Mouse (Mus musculus) neural tube, embryonic 13.5 days (tissue): ENCODE measurements around the gene Ubxn10. TPM values are rescaled to one million over a fixed set of nuclear protein-coding genes. Genes with fewer than 3 reads are reported as not detected.

ENCODE experiments used
- ATAC-seq: fragments of 200-750 bp; cut with Nextera tagmentation; 2 replicates; pipeline ENCODE4 v1.8.0; 2017; ENCODE audit warnings: low read depth, mild to moderate bottlenecking, moderate TSS enrichment, moderate library complexity
- H3K27ac ChIP-seq: fragments of 300-500 bp; sonication (generic); replicated peaks from 2 replicates; pipeline ENCODE4 v1.5.1; 2015; ENCODE audit warnings: moderate library complexity, mild to moderate bottlenecking, inconsistent platforms
- H3K27me3 ChIP-seq: fragments of 300-500 bp; sonication (generic); 2 replicates; pipeline ENCODE4 v1.6.1; 2015; ENCODE audit warnings: mild to moderate bottlenecking, inconsistent platforms
- H3K36me3 ChIP-seq: fragments of 300-500 bp; sonication (generic); 2 replicates; pipeline ENCODE4 v1.6.1; 2015; ENCODE audit warnings: mild to moderate bottlenecking, inconsistent platforms
- H3K4me1 ChIP-seq: fragments of 300-500 bp; sonication (generic); replicated peaks from 2 replicates; pipeline ENCODE4 v1.6.1; 2015; ENCODE audit warnings: inconsistent platforms
- H3K4me2 ChIP-seq: fragments of 300-500 bp; sonication (generic); 2 replicates; pipeline ENCODE4 v1.6.1; 2015; ENCODE audit warnings: inconsistent platforms, mild to moderate bottlenecking, moderate library complexity
- H3K4me3 ChIP-seq: fragments of 300-500 bp; sonication (generic); 2 replicates; pipeline ENCODE4 v1.5.1; 2015; ENCODE audit warnings: mild to moderate bottlenecking, inconsistent platforms
- H3K9ac ChIP-seq: fragments of 300-500 bp; sonication (generic); 2 replicates; pipeline ENCODE4 v1.6.1; 2015; ENCODE audit warnings: moderate library complexity, mild to moderate bottlenecking, inconsistent platforms
- H3K9me3 ChIP-seq: fragments of 300-500 bp; sonication (generic); 2 replicates; pipeline ENCODE4 v1.6.1; 2016; ENCODE audit warnings: inconsistent platforms
- WGBS: fragments of 180-500 bp; shearing (Covaris S2); methylation state at CpG from one replicate; pipeline ENCODE4 v1.1.7; 2015; 5-methylcytosine and 5-hydroxymethylcytosine counted together
- polyA plus RNA-seq: library from polyadenylated mRNA; unstranded; fragments of >200 nt; fragmentation: Nextera tagmentation; extraction: Ambion mirVana; gene quantifications from 2 replicates; pipeline ENCODE4 v1.2.1, GENCODE M21; 2015

Ubxn10 gene
- polyA plus RNA-seq = 1.9 and 2.6 TPM in 2 replicates

DNA sequence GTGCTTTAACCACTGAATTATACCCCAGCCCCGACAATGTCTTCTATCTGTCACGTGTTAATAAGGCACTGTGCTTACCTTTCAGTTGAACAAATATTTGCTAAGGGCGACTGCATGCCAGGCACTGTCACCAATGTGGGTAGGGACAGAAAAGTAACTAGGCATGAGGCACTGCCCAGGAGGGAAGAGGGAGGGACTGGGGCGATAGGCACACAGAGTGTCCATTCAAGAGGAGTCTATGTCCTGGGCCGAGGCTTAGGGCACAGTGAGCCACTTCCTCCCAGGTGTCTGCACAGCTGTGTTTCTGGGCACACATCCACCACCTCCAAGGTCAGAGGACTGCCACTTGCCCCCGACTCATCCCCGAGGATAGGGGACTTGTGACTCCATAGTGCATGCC lies at the start of gene Ubxn10:
Ubxn10 (minus strand) TSS at position 137 of the 400 bp plus-strand sequence.
- ATAC-seq = no peak; the same call in 1 of the 2 replicates

DNA sequence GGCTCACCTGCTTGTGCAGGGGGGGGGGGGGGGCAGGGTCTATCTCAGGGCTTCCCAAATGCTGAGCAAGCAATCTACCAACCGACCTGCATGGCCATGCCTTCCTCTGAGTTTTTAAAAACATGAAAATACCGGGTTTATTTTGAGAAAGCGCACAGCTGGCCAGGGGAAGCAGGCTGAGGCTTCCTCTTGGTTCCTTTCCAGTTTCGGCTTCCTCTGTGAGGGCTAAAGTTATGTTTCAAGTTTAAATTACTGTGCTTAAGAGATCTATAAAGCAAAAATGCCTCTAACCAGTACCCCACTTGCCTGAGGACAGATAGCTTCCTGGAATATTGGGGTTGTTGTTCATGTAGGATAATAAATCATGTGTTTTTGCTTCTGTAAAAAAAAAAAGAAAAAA lies 49.2 kb upstream of the Ubxn10 start:
- 68% methylated on average over 4 of the region's 4 CpGs for WGBS
- H3K9ac ChIP-seq = no peak overlapping the region
- H3K9me3 ChIP-seq = no peaks in the 10 kb centered on the region
- no peak overlapping the region for H3K27ac ChIP-seq
- H3K27me3 ChIP-seq = peaks cover 3% of the 10 kb centered on the region; the same call in 1 of the 2 replicates
- no peak overlapping the region for H3K4me3 ChIP-seq
- H3K4me2 ChIP-seq = no peak overlapping the region
- no peaks in the 10 kb centered on the region for H3K4me1 ChIP-seq
- H3K36me3 ChIP-seq = no peaks in the 10 kb centered on the region
- no peak for ATAC-seq

More for the DNA sequence above, at the start of gene Ubxn10:
- Histone ChIP-seq H3K9me3 (no peaks in the 10 kb centered on the region), H3K36me3 (no peaks in the 10 kb centered on the region), H3K27ac (no peak within 1 kb of the TSS), H3K4me3 (no peak within 1 kb of the TSS), H3K4me1 (peaks cover 21% of the 10 kb centered on the region), H3K27me3 (no peaks in the 10 kb centered on the region), H3K9ac (no peak within 1 kb of the TSS), H3K4me2 (no peak within 1 kb of the TSS)
- WGBS = 71% methylated on average over 7 of the region's 7 CpGs

DNA sequence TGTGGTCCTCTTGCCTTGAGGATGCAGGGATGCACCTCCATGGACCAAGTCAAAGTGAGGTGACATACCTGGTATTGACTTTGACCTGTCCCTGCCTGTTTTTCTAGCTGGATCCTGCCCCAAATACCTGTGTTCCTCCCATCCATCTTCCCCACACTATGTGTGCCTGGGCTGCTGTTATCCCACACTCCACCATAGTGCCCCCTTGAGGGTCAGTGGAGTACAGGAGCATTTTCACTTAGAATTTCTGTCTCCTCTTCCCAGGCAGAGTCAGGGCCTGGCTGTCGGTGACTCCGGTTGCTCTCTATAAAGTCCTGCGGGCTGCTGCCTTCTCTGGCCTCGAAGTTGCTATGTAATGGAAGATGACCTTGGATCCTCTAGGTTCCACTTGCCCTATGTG lies 48.8 kb upstream of the Ubxn10 start:
- H3K4me3 ChIP-seq = no peak overlapping the region
- no peak overlapping the region for H3K9ac ChIP-seq
- no peaks in the 10 kb centered on the region for H3K36me3 ChIP-seq
- no peak for ATAC-seq
- no peak overlapping the region for H3K27ac ChIP-seq
- H3K9me3 ChIP-seq = no peaks in the 10 kb centered on the region
- 63% methylated on average over 4 of the region's 4 CpGs for WGBS
- no peak overlapping the region for H3K4me2 ChIP-seq
- H3K4me1 ChIP-seq = no peaks in the 10 kb centered on the region
- peaks cover 3% of the 10 kb centered on the region; the same call in 1 of the 2 replicates for H3K27me3 ChIP-seq

DNA sequence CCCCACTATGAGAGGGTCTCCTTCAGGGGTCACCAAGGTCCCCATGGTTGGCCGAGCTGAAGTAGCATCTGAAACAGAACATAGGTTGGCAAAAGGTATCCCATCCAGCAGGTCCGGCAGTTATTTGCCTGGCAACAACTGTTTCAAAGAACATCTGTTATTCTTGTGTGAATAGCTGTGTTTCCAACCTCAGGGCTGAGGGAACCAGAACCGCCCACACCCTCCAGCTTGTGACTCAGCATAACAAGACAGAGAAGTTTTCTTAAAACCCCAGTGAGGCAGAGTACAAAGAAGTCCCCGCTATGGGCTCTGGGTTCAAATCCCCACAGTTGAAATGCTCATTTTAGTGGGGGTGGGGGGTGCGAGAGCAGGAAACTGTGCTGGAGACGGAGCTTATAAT lies 45.1 kb upstream of the Ubxn10 start:
- Histone ChIP-seq H3K9me3 (no peaks in the 10 kb centered on the region), H3K27me3 (no peaks in the 10 kb centered on the region), H3K4me2 (no peak overlapping the region), H3K36me3 (no peaks in the 10 kb centered on the region), H3K9ac (no peak overlapping the region), H3K4me3 (no peak overlapping the region), H3K27ac (no peak overlapping the region), H3K4me1 (peaks cover 17% of the 10 kb centered on the region)
- WGBS = 78% methylated on average over 6 of the region's 6 CpGs
- ATAC-seq = no peak

DNA sequence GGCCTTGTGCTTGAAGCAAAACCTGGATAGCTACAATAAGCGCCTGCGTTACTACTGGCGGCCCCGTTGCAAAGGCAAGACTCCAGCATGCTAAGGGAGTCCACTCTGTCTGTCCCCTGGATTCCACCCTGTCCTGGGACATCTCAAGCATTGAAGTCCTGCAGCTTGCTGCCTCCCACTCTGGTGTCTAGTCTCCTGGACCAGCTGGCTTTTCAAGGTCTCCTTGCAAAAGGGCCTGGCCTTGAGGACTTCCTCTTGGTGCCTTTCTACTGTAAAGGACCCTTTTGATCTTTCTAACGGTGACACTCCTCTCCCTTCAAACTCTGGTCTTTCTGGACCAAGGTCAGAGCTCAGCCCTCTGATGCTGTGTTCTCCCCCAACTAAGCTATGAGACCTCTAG lies 43.3 kb upstream of the Ubxn10 start:
- H3K9ac ChIP-seq = no peak overlapping the region
- H3K27me3 ChIP-seq = no peaks in the 10 kb centered on the region
- ATAC-seq = no peak
- H3K4me1 ChIP-seq = peaks cover 19% of the 10 kb centered on the region
- H3K9me3 ChIP-seq = no peaks in the 10 kb centered on the region
- H3K4me2 ChIP-seq = no peak overlapping the region
- H3K27ac ChIP-seq = no peak overlapping the region
- no peak overlapping the region for H3K4me3 ChIP-seq
- H3K36me3 ChIP-seq = no peaks in the 10 kb centered on the region
- 87% methylated on average over 5 of the region's 5 CpGs for WGBS

DNA sequence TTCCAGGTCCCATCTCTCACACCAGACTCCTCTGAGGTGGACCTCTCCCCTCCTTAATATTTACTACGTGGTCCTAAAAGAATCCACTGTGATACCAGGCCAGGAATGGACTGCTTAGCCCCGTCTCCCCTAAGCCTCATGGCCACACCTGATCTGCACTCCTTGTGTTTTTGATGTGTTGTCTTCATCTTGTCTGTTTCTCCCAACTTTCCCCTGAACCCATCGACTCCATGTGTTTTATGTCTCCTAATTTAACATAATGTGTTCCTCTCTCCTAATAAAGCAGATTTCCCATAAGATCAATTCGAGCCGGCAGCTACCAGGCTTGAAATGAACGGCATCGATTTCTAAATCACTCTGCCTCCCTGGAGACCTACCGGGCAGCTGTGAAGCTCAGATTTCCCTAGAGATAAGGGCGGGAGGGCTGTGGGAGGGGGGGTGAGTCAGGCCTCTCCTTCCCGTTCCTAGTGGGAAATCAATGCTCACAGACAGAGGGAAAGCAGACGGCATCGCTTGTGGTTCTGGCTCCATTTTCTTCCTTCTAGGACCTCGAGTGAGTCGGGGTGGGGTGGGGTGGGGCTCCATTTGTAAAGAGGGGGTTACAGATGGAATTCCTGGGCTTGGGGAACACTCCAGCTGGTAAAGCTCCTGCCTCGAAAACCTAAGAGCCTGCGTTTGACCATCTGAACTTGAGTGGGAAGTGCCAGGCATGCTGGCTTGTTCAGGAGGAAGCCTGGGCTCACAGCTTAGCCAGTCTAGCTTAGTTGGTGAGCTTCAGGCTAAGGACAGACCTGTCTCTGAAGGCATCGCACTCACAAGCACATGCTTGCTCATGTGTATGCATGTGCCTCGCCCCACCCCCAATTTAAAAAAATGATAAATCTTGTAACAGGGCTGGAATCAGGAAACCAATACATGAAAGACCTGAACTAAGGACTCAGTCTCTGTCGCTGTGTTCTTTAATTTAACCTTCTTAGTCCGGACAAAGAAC lies 40.7 kb upstream of the Ubxn10 start:
- peak; percentile 90 for ATAC-seq
- H3K9me3 ChIP-seq = no peaks in the 10 kb centered on the region
- H3K4me3 ChIP-seq = no peak overlapping the region
- H3K4me2 ChIP-seq = 0 out of 2 replicates have a peak overlapping the region, but pooled peaks have one; percentile 9
- H3K27ac ChIP-seq = peak overlapping the region; percentile 91
- no peaks in the 10 kb centered on the region for H3K36me3 ChIP-seq
- WGBS = 37% methylated on average over 20 of the region's 20 CpGs
- H3K4me1 ChIP-seq = peaks cover 19% of the 10 kb centered on the region
- 0 out of 2 replicates have a peak overlapping the region, but pooled peaks have one; percentile 22 for H3K9ac ChIP-seq
- no peaks in the 10 kb centered on the region for H3K27me3 ChIP-seq

DNA sequence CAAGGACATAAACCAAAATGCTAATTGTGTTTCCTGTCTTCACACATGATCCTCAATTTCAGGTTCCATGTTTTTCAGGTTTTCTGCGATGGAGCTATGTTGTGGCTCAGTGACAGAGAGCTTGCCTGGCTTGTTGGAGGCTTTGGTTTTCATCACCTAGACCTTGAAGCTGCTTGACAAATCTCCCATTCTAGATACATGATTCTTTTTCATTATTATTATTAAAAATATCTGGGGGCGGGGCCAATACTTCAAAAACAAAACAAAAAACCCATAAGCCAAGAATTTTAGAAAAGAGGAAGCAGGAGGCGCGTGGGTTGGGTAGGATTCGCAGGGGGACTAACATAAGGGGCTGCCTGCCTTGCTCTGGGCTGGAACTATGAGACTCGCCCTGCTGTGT lies 38.5 kb upstream of the Ubxn10 start, which contains the start of gene Pla2g2d:
Pla2g2d (plus strand) TSS at position 301 of the 400 bp plus-strand sequence.
- H3K27ac ChIP-seq = peak within 1 kb of the TSS; percentile 91
- no peaks in the 10 kb centered on the region for H3K27me3 ChIP-seq
- 86% methylated on average over 6 of the region's 6 CpGs for WGBS

DNA sequence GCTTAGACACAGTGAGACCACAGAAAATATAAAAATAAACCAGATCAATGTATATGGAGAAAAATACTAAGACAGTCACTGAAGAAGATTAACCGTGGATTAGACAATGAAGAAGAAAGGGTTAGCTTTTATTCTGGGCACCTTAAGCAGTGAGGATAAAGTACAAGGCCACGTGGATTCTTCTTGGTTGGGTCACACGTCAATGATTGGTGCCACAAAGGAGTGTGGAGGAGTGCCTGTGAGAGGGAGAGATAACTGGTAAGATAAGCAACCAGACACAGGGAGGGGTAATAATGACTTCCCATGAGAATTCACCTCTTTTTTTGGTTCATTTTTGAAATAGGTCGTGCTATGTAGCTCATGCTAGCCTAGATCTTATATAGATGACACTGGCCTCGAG lies 35.4 kb upstream of the Ubxn10 start:
- Histone ChIP-seq H3K36me3 (no peaks in the 10 kb centered on the region), H3K9me3 (no peaks in the 10 kb centered on the region), H3K27me3 (no peaks in the 10 kb centered on the region), H3K4me1 (peaks cover 5% of the 10 kb centered on the region), H3K4me3 (no peak overlapping the region), H3K9ac (no peak overlapping the region), H3K27ac (no peak overlapping the region), H3K4me2 (no peak overlapping the region)
- 90% methylated on average over 5 of the region's 5 CpGs for WGBS
- ATAC-seq = no peak

More for the DNA sequence above, 38.5 kb upstream of the Ubxn10 start, which contains the start of gene Pla2g2d:
- Histone ChIP-seq H3K4me1 (peaks cover 19% of the 10 kb centered on the region), H3K9ac (no peak within 1 kb of the TSS), H3K36me3 (no peaks in the 10 kb centered on the region), H3K4me2 (no peak within 1 kb of the TSS), H3K4me3 (no peak within 1 kb of the TSS), H3K9me3 (no peaks in the 10 kb centered on the region)
- ATAC-seq = no peak

DNA sequence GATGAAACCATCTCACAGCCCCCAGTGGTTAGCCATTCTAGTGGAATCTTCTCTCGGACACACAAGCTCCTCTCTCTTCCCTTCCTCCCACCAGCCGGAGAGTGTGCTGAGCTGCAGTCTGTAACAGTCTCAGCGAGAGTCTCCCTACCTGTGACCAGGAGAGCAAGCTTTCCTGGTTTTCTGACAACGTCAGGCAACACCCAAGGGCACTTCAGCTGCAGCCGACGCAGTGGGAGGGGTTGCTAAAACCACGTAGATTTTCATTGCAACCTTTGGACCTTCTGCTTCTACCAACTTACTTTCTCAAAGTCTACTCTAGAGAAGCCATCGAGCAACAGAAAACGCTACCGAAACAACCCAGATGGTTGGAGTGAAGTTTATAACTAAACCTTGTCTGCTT lies 35.0 kb upstream of the Ubxn10 start:
- no peak overlapping the region for H3K4me2 ChIP-seq
- no peaks in the 10 kb centered on the region for H3K27me3 ChIP-seq
- no peak overlapping the region for H3K4me3 ChIP-seq
- no peak overlapping the region for H3K27ac ChIP-seq
- peaks cover 1% of the 10 kb centered on the region; the same call in 1 of the 2 replicates for H3K4me1 ChIP-seq
- WGBS = 88% methylated on average over 10 of the region's 10 CpGs
- H3K9ac ChIP-seq = no peak overlapping the region
- no peak for ATAC-seq
- H3K9me3 ChIP-seq = no peaks in the 10 kb centered on the region
- no peaks in the 10 kb centered on the region for H3K36me3 ChIP-seq

DNA sequence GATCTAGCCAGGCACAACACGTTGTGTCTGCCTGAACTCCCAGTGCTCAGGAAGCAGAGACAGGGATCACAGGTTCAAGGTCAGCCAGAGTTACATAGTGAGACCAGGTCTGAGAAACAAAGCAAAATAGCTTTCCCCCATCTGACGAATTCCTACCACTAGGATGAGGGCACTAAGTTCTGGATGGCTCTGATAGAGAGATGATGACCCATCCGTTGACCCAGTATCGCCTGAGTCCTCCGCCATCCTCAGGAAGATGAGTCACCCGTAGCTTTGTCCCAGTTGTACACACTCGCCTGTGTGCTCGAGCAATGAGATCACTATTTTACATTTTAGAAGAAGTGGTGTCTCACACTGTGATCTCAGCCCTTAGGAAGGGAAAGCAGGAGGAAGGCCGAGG lies 25.3 kb upstream of the Ubxn10 start:
- Histone ChIP-seq H3K4me1 (no peaks in the 10 kb centered on the region), H3K4me2 (no peak overlapping the region), H3K27ac (no peak overlapping the region), H3K9ac (no peak overlapping the region), H3K9me3 (no peaks in the 10 kb centered on the region), H3K36me3 (no peaks in the 10 kb centered on the region), H3K27me3 (no peaks in the 10 kb centered on the region), H3K4me3 (no peak overlapping the region)
- WGBS = 87% methylated on average over 9 of the region's 9 CpGs
- no peak for ATAC-seq

DNA sequence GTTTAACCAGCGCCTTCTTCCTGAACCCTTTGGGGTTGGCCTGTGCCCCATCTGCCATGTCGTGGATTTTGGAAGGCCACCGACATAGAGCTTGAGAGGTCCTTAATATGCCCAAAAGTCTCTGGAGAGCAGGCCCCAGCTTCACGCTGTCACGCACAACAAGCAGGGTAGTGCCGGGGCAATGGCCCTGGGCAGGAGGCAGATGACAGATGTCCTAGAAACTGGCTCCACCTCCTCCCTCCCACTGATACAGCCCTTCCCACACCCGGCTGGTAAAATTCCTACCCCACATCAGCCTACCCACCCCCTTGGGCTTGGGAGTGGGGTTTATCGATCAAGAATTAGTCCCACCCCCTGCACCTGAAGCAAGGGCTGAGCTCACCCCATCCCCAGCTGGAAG lies 20.4 kb upstream of the Ubxn10 start, which contains the start of gene Pla2g2f:
Pla2g2f (minus strand) TSS at position 211 of the 400 bp plus-strand sequence.
- H3K4me1 ChIP-seq = peaks cover 17% of the 10 kb centered on the region
- H3K9me3 ChIP-seq = no peaks in the 10 kb centered on the region
- no peak for ATAC-seq
- no peaks in the 10 kb centered on the region for H3K36me3 ChIP-seq
- H3K4me2 ChIP-seq = no peak within 1 kb of the TSS
- WGBS = 61% methylated on average over 8 of the region's 8 CpGs
- H3K27me3 ChIP-seq = no peaks in the 10 kb centered on the region
- no peak within 1 kb of the TSS for H3K9ac ChIP-seq
- H3K27ac ChIP-seq = no peak within 1 kb of the TSS; the same call in 1 of the 2 replicates
- no peak within 1 kb of the TSS for H3K4me3 ChIP-seq

DNA sequence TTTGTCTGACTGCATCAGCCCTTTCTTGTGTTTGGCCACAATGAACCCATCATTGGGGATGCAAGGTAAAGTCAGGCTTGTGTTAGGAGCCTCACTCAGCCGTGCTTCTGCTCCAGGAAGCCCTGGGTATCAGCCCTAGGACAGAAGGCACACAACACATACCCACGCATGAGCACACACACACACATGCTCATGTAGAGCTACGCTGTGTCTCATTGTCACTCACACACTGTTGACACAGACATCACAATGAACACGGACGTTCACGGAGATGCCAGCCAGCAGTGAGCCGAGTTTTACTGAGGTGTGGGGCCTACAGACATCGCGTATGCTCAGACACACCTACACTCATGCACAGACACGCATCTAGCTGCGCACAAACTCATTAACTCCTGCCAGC lies 19.0 kb upstream of the Ubxn10 start:
- Histone ChIP-seq H3K9ac (no peak overlapping the region), H3K9me3 (no peaks in the 10 kb centered on the region), H3K4me2 (no peak overlapping the region), H3K4me3 (no peak overlapping the region), H3K27me3 (no peaks in the 10 kb centered on the region), H3K27ac (peak overlapping the region; percentile 24; the same call in 1 of the 2 replicates), H3K36me3 (no peaks in the 10 kb centered on the region), H3K4me1 (peaks cover 17% of the 10 kb centered on the region)
- 76% methylated on average over 11 of the region's 11 CpGs for WGBS
- no peak for ATAC-seq
